Mouse (Mus musculus) testis, postnatal 10 days (tissue): ENCODE measurements at regions not wholly inside any gene's neighbourhood (a gene's known extent, or its start where the extent isn't known, plus 50 kb on each side); places are given as distances from the start of the nearest gene placed in this dataset.
A peak's percentile ranks its signal among the peaks of the same experiment; 100 is the strongest.

Experiments used
- DNase-seq: peaks from one replicate; pipeline ENCODE4 v3.0.0; 2021; ENCODE audit warnings: low spot score

- no peak for DNase-seq
Measured at GRCm38 (mm10) chr2:39835370-39835769, 609.1 kb upstream of the Ppp6c start.

GRCm38 (mm10) chr2:39823851-39824250, 597.6 kb upstream of the Ppp6c start:
- DNase-seq: no peak

- DNase-seq: peak; percentile 74
Measured at GRCm38 (mm10) chr2:39806681-39807080, 580.4 kb upstream of the Ppp6c start.
